Mouse (Mus musculus) liver, adult 2 months (tissue): ENCODE results near the gene Tmem107. TPM values are rescaled to one million over a fixed set of nuclear protein-coding genes. Genes with fewer than 3 reads are reported as not detected.

Experiments
- DNase-seq: peaks from one replicate; pipeline ENCODE4 v3.0.0-alpha.2; 2011; ENCODE audit warnings: low read depth, low spot score; ENCODE audit errors: extremely low read depth
- H3K27ac ChIP-seq: fragments of 200-500 bp; replicated peaks from 2 replicates; pipeline ENCODE4 v1.5.1; 2012; ENCODE audit warnings: low read depth, mild to moderate bottlenecking, control low read depth, inconsistent platforms, low read length; ENCODE audit not compliant: insufficient read depth
- H3K27me3 ChIP-seq: fragments of 200-500 bp; 2 replicates; pipeline ENCODE4 v1.6.1; 2012; ENCODE audit warnings: mild to moderate bottlenecking, moderate library complexity, low read length, inconsistent platforms; ENCODE audit not compliant: control insufficient read depth, insufficient read depth
- H3K36me3 ChIP-seq: fragments of 200-500 bp; 2 replicates; pipeline ENCODE4 v1.6.1; 2012; ENCODE audit warnings: low read length, inconsistent platforms; ENCODE audit not compliant: control insufficient read depth, insufficient read depth
- H3K4me1 ChIP-seq: fragments of 200-500 bp; 2 replicates; pipeline ENCODE4 v1.6.1; 2011; ENCODE audit warnings: low read length; ENCODE audit not compliant: control insufficient read depth, insufficient read depth
- H3K4me3 ChIP-seq: fragments of 200-500 bp; 2 replicates; pipeline ENCODE4 v1.5.1; 2011; ENCODE audit warnings: low read depth, mild to moderate bottlenecking, control low read depth, low read length, moderate library complexity; ENCODE audit not compliant: insufficient read depth
- H3K79me2 ChIP-seq: fragments of 200-500 bp; 2 replicates; pipeline ENCODE4 v1.6.1; 2012; ENCODE audit warnings: inconsistent platforms, mild to moderate bottlenecking, low read length, moderate library complexity; ENCODE audit not compliant: control insufficient read depth, insufficient read depth
- H3K9ac ChIP-seq: fragments of 200-500 bp; 2 replicates; pipeline ENCODE4 v1.6.1; 2012; ENCODE audit warnings: low read depth, mild to moderate bottlenecking, control low read depth, inconsistent platforms, low read length
- CTCF ChIP-seq: fragments of 200-500 bp; IDR thresholded peaks from 2 replicates; pipeline ENCODE4 v1.5.1; 2011; ENCODE audit warnings: low read depth, low read length, control low read depth
- POLR2A ChIP-seq: fragments of 200-500 bp; IDR thresholded peaks from 2 replicates; pipeline ENCODE4 v1.6.1; 2011; ENCODE audit warnings: low read length, control low read depth; ENCODE audit not compliant: insufficient read depth; ENCODE audit errors: extremely low read depth
- WGBS: fragments of 180-500 bp; shearing (Covaris S2); methylation state at CpG from one replicate; pipeline ENCODE4 v1.1.7; 2018; 5-methylcytosine and 5-hydroxymethylcytosine counted together
- polyA plus RNA-seq: library from polyadenylated mRNA; depleted of rRNA; stranded (reverse); fragments of >200 nt; gene quantifications from 2 replicates; pipeline ENCODE4 v1.2.3, GENCODE M21; 2012
- total RNA-seq: library from RNA; depleted of rRNA; stranded (reverse); fragments of >200 nt; gene quantifications from 2 replicates; pipeline ENCODE4 v1.2.3, GENCODE M21; 2014

Tmem107 gene
- total and polyA plus RNA-seq, 2 experiments = 2.2 to 4.7 TPM

DNA sequence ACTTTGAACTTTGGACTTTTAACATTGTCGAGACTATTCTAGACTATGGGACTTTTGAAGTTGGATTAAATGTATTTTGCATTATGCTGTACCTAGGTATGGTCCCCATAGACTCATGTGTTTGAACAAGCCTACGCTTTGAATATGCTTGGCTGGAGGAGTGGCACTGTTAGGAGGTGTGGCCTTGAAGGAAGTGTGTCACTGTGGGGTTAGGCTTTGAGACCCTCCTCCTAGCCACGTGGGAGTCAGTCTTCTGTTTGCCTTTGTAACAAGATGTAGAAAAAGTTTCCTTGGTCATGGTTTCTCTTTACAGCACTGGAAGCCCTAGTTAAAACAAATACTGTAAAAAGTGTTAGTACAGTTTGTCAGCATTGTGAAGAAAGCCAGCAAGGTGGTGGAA, 16.8 kb upstream of the Tmem107 start:
- Histone ChIP-seq H3K4me1 (peaks cover 4% of the 10 kb centered on the region), H3K79me2 (no peaks in the 10 kb centered on the region), H3K9ac (no peak overlapping the region), H3K36me3 (no peaks in the 10 kb centered on the region), H3K27me3 (no peaks in the 10 kb centered on the region), H3K27ac (no peak overlapping the region), H3K4me3 (no peak overlapping the region)
- 53% methylated on average over 3 of the region's 3 CpGs for WGBS
- TF ChIP-seq POLR2A = no peak
- no peak for TF ChIP-seq CTCF
- no peak for DNase-seq

DNA sequence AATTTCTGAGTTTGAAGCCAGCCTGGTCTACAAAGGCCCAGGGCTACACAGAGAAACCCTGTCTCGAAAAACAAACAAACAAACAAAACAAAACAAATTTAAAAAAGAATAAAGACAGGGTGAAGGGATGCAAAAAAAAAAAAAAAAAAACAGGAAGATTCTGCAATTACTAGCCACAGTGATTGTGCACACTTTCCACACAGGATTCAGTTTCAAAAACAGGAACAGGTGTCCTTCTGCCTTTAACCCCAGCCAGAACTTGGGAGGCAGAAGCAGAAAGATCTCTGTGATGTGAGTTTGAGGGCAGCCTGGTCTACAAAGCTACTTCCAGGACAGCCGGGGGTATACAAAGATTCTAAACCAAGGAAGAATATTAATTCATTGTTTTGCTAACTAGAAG, 12.3 kb upstream of the Tmem107 start:
- WGBS = 59% methylated on average over 2 of the region's 2 CpGs
- no peak for DNase-seq
- H3K27me3 ChIP-seq = no peaks in the 10 kb centered on the region
- TF ChIP-seq CTCF = no peak
- TF ChIP-seq POLR2A = no peak
- H3K4me1 ChIP-seq = peaks cover 12% of the 10 kb centered on the region
- peak overlapping the region; percentile 87 for H3K27ac ChIP-seq
- peak overlapping the region; percentile 75; the same call in 1 of the 2 replicates for H3K9ac ChIP-seq
- H3K4me3 ChIP-seq = peak overlapping the region; percentile 60
- H3K79me2 ChIP-seq = no peaks in the 10 kb centered on the region
- H3K36me3 ChIP-seq = no peaks in the 10 kb centered on the region

DNA sequence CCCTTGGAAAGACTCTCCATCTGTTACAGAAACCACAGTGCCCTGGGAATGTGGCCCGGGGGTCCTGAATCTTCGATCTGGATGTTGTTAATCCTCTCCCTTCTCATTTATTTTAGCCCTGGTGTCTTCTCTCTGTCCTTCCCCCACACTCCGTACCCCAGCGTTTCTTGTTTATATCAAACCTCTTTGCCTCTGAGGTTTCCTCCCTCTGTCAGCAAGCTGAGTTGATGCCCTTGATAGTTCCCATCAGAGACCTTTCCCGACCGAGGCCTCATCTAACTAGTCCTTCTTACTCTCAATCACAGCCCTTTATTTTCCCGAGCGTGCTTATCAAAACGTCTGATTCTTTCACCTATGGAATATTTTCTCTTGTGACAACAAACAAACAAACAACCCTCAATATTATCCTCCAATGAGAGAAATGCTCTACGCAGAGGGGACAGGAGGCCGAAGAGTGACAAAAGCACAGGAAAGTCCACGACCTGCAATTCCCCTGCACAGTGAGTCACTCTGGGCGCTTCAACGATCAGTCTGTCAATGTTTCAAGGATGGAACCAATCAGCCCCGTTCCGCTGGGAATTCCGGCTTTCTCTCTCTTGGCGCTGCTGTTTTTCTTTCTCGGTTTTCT, 11.8 kb upstream of the Tmem107 start:
- peak overlapping the region; percentile 75 for H3K9ac ChIP-seq
- WGBS = under 1% methylated on average over 19 of the region's 19 CpGs
- H3K27me3 ChIP-seq = no peaks in the 10 kb centered on the region
- peak overlapping the region; percentile 60 for H3K4me3 ChIP-seq
- H3K27ac ChIP-seq = peak overlapping the region; percentile 87
- no peaks in the 10 kb centered on the region for H3K36me3 ChIP-seq
- H3K79me2 ChIP-seq = no peaks in the 10 kb centered on the region
- DNase-seq = peak; percentile 71
- peaks cover 12% of the 10 kb centered on the region for H3K4me1 ChIP-seq
- TF ChIP-seq CTCF (no peak), POLR2A (no peak)

DNA sequence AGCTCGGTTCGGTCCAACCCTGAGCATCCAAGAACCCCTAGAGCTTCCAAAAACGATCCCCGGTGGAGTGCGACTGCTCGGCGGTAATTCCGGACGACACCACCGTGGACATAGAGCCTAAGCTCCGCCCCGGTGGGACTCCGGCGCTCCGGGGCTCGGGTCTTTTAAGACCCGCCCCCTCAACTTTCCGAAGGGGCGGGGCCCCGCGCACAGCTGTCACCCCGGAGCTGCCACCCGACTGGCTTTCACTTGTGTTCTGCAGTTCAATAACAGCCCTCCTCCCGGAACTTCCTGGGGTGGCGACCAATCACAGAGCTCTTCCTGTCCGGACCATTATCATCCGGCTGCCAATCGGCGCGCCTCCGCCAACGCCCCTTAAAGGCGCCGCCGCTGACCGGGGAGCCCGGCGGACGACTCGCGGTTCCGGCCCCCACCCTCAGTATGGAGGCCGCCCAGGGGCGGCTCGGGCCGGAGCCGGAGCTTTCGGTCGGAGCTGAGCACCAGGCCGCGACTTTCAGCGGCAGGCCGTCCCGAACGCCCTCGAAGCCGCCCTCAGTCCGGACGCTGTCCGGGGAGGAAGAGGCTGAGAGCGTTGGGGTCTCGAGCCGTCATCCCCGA, 11.1 kb upstream of the Tmem107 start, which contains the start of gene Borcs6:
Gene Borcs6 (plus strand): TSS at position 361 of the 618 bp plus-strand sequence.
- peak within 1 kb of the TSS; percentile 98 for H3K27ac ChIP-seq
- H3K4me3 ChIP-seq = peak within 1 kb of the TSS; percentile 100
- DNase-seq = peak; percentile 97
- peak within 1 kb of the TSS; percentile 91 for H3K9ac ChIP-seq
- H3K27me3 ChIP-seq = no peaks in the 10 kb centered on the region
- H3K4me1 ChIP-seq = peaks cover 16% of the 10 kb centered on the region
- no peaks in the 10 kb centered on the region for H3K79me2 ChIP-seq
- no peak for TF ChIP-seq CTCF
- TF ChIP-seq POLR2A = peak; percentile 79
- WGBS = under 1% methylated on average over 63 of the region's 64 CpGs
- no peaks in the 10 kb centered on the region for H3K36me3 ChIP-seq

DNA sequence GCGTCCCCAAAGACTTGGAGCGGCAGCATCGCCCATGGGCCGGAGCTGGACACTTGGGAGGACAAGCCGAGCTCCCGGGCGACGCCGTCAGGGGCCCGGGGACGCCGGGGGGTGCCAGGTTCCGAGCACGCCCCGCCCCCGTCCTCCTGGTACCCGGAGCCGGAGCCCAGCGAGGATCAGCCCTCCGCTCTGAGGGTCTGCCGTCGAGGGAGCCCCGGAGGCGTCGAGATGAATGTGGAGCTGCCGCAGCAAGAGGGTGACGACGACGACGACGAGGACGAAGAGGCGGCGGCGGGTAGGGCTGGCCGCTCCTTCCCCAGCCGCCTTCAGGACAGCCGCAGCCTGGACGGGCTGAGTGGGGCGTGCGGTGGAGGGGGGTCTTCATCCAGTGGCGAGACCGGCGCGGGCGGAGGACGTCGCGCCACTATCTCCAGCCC, 10.6 kb upstream of the Tmem107 start:
- DNase-seq = no peak
- peak overlapping the region; percentile 91 for H3K9ac ChIP-seq
- H3K4me3 ChIP-seq = peak overlapping the region; percentile 100
- H3K79me2 ChIP-seq = no peaks in the 10 kb centered on the region
- WGBS = under 1% methylated on average over 49 of the region's 49 CpGs
- H3K27me3 ChIP-seq = no peaks in the 10 kb centered on the region
- peaks cover 16% of the 10 kb centered on the region for H3K4me1 ChIP-seq
- peak overlapping the region; percentile 98 for H3K27ac ChIP-seq
- TF ChIP-seq CTCF (no peak), POLR2A (no peak)
- H3K36me3 ChIP-seq = no peaks in the 10 kb centered on the region

DNA sequence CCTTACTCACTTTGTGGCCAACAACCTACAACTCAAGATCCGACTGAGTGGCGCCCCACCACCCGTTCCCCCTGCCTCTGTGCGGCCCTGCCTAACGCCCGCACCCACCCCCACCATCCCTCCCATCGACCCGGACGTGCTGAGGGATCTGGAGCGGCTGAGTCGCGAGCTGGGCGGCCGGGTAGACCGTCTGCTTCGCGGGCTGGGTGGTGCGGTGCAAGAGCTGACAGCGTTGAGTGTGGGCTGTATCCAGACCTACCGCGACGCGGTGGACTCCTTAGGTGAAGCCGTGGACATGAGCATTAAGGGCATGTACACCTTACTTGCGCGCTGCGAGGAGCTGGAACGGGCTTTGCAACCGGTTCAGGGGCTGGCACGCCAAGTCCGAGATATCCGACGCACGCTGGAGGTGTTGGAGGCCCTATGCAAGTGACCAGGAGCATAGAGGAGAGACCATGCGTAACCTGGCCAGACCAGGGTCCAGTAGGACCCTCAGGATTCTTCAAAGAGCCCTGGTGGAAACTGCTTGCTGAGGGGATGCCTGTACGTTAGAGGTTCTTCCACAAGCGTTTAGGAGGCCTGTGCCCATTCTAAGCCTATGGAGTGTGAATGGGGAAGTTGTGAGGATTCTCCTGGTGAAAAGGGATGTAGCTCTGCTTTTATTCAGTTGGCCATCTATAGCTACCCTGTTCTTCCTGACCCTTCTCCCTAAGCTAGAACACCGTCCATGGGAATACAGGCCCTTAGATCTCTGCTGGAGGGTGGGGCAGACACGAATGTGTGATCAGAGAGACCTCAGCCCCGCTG, 10.0 kb upstream of the Tmem107 start:
- WGBS = 5% methylated on average over 40 of the region's 40 CpGs
- peak overlapping the region; percentile 98; the same call in 1 of the 2 replicates for H3K27ac ChIP-seq
- H3K4me1 ChIP-seq = peaks cover 16% of the 10 kb centered on the region
- H3K36me3 ChIP-seq = no peaks in the 10 kb centered on the region
- H3K9ac ChIP-seq = peak overlapping the region; percentile 91
- no peak for TF ChIP-seq POLR2A
- TF ChIP-seq CTCF = no peak
- peak overlapping the region; percentile 100 for H3K4me3 ChIP-seq
- DNase-seq = peak; percentile 29
- no peaks in the 10 kb centered on the region for H3K79me2 ChIP-seq
- H3K27me3 ChIP-seq = no peaks in the 10 kb centered on the region
